Comparison of ENCODE assay signal across 8 mouse cellular contexts in genomic region chr16:44494441-44495108, GRCm38 (mm10).
DNase-seq lines count a peak whose midpoint lies in the region; ATAC-seq and TF ChIP-seq lines count a peak whose summit lies in the region.

No protein-coding gene starts in this region.

- H3K27me3 ChIP-seq in lung, postnatal 0 days (replicated peaks; ENCODE audit: insufficient read depth, low read length): no peaks in the 10 kb centered on the region
- H3K27me3 ChIP-seq in embryonic facial prominence, embryonic 14.5 days (replicated peaks; ENCODE audit: control insufficient read depth, insufficient read depth, low read length): no peaks in the 10 kb centered on the region
- no peaks in the 10 kb centered on the region for H3K27me3 ChIP-seq in kidney, adult 2 months (replicated peaks; ENCODE audit: control insufficient read depth, insufficient read depth, low read length)
- H3K27me3 ChIP-seq in neural tube, embryonic 11.5 days (ENCODE audit: control insufficient read depth, insufficient read depth, low read length): no peaks in the 10 kb centered on the region

- peak; percentile 27; the same call in 1 of the 2 replicates for ATAC-seq in lung, postnatal 0 days
- ATAC-seq in embryonic facial prominence, embryonic 14.5 days (ENCODE audit: low read depth): peak; percentile 35
- no peak for ATAC-seq in neural tube, embryonic 11.5 days (ENCODE audit: insufficient read depth, low FRiP score, low TSS enrichment)

- WGBS in lung, postnatal 0 days: 32% methylated on average over 8 of the region's 8 CpGs
- 20% methylated on average over 8 of the region's 8 CpGs for WGBS in embryonic facial prominence, embryonic 14.5 days
- WGBS in kidney, adult 2 months: 40% methylated on average over 8 of the region's 8 CpGs
- WGBS in neural tube, embryonic 11.5 days: 43% methylated on average over 8 of the region's 8 CpGs
- 37% methylated on average over 8 of the region's 8 CpGs for WGBS in lung, adult 2 months

- H3K9ac ChIP-seq in lung, postnatal 0 days (replicated peaks; ENCODE audit: low read depth): no peak overlapping the region
- no peak overlapping the region for H3K9ac ChIP-seq in embryonic facial prominence, embryonic 14.5 days (ENCODE audit: low read depth, low read length)
- no peak overlapping the region for H3K9ac ChIP-seq in neural tube, embryonic 11.5 days (ENCODE audit: low read length)

- no peak for TF ChIP-seq CTCF in lung, postnatal 0 days (IDR thresholded peaks at IDR 0.05)
- TF ChIP-seq CTCF in kidney, adult 2 months (conservative IDR thresholded peaks at IDR 0.05; ENCODE audit: insufficient read depth, insufficient read length, low read depth, low read length): no peak
- TF ChIP-seq CTCF in lung, adult 2 months (IDR thresholded peaks at IDR 0.05; ENCODE audit: insufficient read depth, low read length): no peak

- no peak overlapping the region for H3K4me2 ChIP-seq in lung, postnatal 0 days (replicated peaks; ENCODE audit: low read depth, low read length)
- H3K4me2 ChIP-seq in embryonic facial prominence, embryonic 14.5 days (ENCODE audit: low read depth, low read length): no peak overlapping the region
- no peak overlapping the region for H3K4me2 ChIP-seq in neural tube, embryonic 11.5 days (ENCODE audit: low read depth)

- no peak for DNase-seq in lung, postnatal 0 days (ENCODE audit: low spot score)
- no peak for DNase-seq in lung, postnatal 25 days (ENCODE audit: low spot score)
- DNase-seq in embryonic facial prominence, embryonic 14.5 days (ENCODE audit: low spot score): peak; percentile 61
- DNase-seq in kidney, adult 2 months: peak; percentile 68
- peak; percentile 67 for DNase-seq in neural tube, embryonic 11.5 days (ENCODE audit: low spot score)
- no peak for DNase-seq in layer of hippocampus, adult 8-10 months (ENCODE audit: low spot score in 2 of 2)
- DNase-seq in spleen, adult 12 weeks (ENCODE audit: low spot score): no peak
- DNase-seq in lung, adult 2 months: no peak

- H3K36me3 ChIP-seq in lung, postnatal 0 days (ENCODE audit: insufficient read depth, low read length): 0 out of 2 replicates have a peak, but pooled peaks cover 4% of the 10 kb centered on the region
- H3K36me3 ChIP-seq in embryonic facial prominence, embryonic 14.5 days (ENCODE audit: control insufficient read depth, insufficient read depth, low read length): peaks cover 96% of the 10 kb centered on the region
- H3K36me3 ChIP-seq in kidney, adult 2 months (ENCODE audit: control insufficient read depth, insufficient read depth, low read length): no peaks in the 10 kb centered on the region
- H3K36me3 ChIP-seq in neural tube, embryonic 11.5 days (ENCODE audit: control insufficient read depth, insufficient read depth, low read length): peaks cover 41% of the 10 kb centered on the region

- no peak for TF ChIP-seq EP300 in lung, postnatal 0 days (IDR thresholded peaks at IDR 0.05)

- H3K4me3 ChIP-seq in lung, postnatal 0 days (ENCODE audit: low read depth, low read length): no peak overlapping the region
- H3K4me3 ChIP-seq in embryonic facial prominence, embryonic 14.5 days (ENCODE audit: low read depth, low read length): no peak overlapping the region
- no peak overlapping the region for H3K4me3 ChIP-seq in kidney, adult 2 months (ENCODE audit: insufficient read depth, low read depth, low read length)
- H3K4me3 ChIP-seq in neural tube, embryonic 11.5 days (ENCODE audit: low read depth, low read length): no peak overlapping the region
- H3K4me3 ChIP-seq in lung, adult 2 months (replicated peaks; ENCODE audit: extremely low read depth, low read depth, low read length): no peak overlapping the region

- H3K9me3 ChIP-seq in lung, postnatal 0 days (ENCODE audit: low read length): no peaks in the 10 kb centered on the region
- peaks cover 6% of the 10 kb centered on the region; the same call in 1 of the 2 replicates for H3K9me3 ChIP-seq in embryonic facial prominence, embryonic 14.5 days (ENCODE audit: control insufficient read depth, low read length)
- no peaks in the 10 kb centered on the region for H3K9me3 ChIP-seq in neural tube, embryonic 11.5 days (ENCODE audit: control insufficient read depth, low read length)

- 0 out of 2 replicates have a peak, but pooled peaks cover 5% of the 10 kb centered on the region for H3K4me1 ChIP-seq in lung, postnatal 0 days (ENCODE audit: insufficient read depth, low read depth, low read length)
- peaks cover 14% of the 10 kb centered on the region; the same call in 1 of the 2 replicates for H3K4me1 ChIP-seq in embryonic facial prominence, embryonic 14.5 days (ENCODE audit: control insufficient read depth, insufficient read depth, low read length)
- 0 out of 2 replicates have a peak, but pooled peaks cover 3% of the 10 kb centered on the region for H3K4me1 ChIP-seq in kidney, adult 2 months (ENCODE audit: control insufficient read depth, insufficient read depth, low read length)
- no peaks in the 10 kb centered on the region; the same call in 1 of the 2 replicates for H3K4me1 ChIP-seq in neural tube, embryonic 11.5 days (ENCODE audit: control insufficient read depth, insufficient read depth, low read length)
- 0 out of 2 replicates have a peak, but pooled peaks cover 2% of the 10 kb centered on the region for H3K4me1 ChIP-seq in lung, adult 2 months (ENCODE audit: control insufficient read depth, insufficient read depth, low read length)

- peak overlapping the region; percentile 78 for H3K27ac ChIP-seq in lung, postnatal 0 days (ENCODE audit: low read length)
- peak overlapping the region; percentile 65 for H3K27ac ChIP-seq in embryonic facial prominence, embryonic 14.5 days (replicated peaks; ENCODE audit: low read depth, low read length)
- peak overlapping the region; percentile 70 for H3K27ac ChIP-seq in kidney, adult 2 months (ENCODE audit: insufficient read depth, low read depth, low read length)
- H3K27ac ChIP-seq in neural tube, embryonic 11.5 days (ENCODE audit: low read depth, low read length): no peak overlapping the region

- TF ChIP-seq POLR2A in kidney, adult 2 months (IDR thresholded peaks at IDR 0.05; ENCODE audit: low read depth, low read length): no peak
- TF ChIP-seq POLR2A in lung, adult 2 months (IDR thresholded peaks at IDR 0.05; ENCODE audit: borderline replicate concordance, extremely low read depth, low read depth, low read length): no peak

Comparison
In these comparisons a context has a peak if more than half of its experiments do, and no peak if none do; other contexts are left out.
1. DNase-seq: peak in embryonic facial prominence, embryonic 14.5 days (single experiment), kidney, adult 2 months (single experiment) and neural tube, embryonic 11.5 days (single experiment); none in lung, postnatal 0 days (single experiment), lung, postnatal 25 days (single experiment), layer of hippocampus, adult 8-10 months (0 of 2), spleen, adult 12 weeks (single experiment) and lung, adult 2 months (single experiment).